Mouse (Mus musculus): ENCODE data around the gene Pxt1. TPM values are rescaled to one million over a fixed set of nuclear protein-coding genes. Genes with fewer than 3 reads are reported as not detected.

Pxt1 gene
- polyA plus RNA-seq, 1 experiment from 2014 or later = not detected

DNA sequence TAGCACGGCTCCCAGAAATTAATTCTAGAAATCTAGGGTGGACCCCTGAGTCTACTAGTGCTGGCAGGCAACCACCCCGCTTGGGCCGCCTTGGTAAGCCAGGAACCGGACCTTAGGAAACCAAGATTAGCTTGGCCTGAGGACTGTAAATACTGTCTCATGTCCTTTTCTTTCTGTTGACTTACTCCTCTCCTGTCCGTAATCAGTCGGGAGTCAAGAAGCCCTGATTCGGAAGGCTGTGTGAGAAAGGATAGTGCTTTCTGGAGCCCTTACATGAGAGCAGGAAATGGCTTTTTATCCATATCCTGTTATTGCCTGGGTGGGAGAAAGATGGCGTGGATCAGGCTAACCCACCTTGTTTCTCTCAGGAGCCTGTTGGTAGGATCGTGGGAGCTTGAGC lies 9.6 kb upstream of the Pxt1 start:
- ATAC-seq (ENCODE audit: low FRiP score, low TSS enrichment) (no peak), DNase-seq (peak; percentile 30)
- WGBS = 25% methylated on average over 9 of the region's 9 CpGs

DNA sequence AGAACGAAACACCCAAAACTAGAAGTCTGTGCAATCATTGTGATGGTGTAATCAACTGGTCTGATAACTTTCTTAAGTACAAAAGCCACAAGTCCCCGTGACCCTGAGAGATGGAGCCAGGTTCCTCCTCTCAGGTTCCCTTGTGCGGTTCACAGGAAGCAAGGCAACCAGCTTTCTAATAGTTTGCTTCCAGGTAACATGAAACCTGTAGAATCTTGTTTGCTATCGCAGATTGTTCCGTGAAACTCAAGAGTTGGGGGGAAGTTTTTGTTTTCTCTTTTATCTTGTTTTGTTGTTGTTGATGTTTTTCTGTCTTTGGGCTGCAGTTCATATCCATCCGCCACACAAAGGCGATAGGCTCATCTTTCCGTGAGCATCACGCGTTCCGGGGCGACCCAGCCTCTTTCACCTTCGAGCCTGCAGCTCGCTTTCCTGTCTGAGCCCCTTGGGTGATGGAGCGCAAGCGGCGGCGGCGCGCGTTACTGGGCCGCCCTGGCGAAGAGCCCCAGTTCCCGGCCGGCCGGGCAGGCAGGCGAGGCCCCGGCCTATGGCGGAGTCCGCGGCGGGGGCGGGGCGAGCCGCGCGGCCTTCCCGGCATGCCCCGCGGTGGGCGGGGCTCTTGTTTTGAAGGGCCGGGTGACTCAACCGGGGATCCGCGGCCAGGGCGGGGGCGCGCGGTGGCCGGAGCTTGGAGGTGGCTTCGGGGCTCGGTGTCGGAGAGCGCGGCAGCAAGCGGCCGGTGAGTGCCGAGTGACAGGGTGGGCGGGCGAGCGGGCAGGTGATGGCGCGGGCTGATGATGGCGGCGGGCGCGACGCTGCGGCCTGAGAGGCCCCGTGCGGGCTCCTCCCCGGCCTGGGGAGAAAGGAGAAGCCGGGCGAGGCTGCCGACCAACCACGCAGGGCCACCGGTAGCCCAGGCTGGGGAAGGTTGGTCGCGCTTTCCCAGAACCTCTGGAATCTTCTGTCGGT lies 8.5 kb upstream of the Pxt1 start, which contains the start of gene Kctd20:
Gene Kctd20 (plus strand): TSS at position 120 of the 969 bp plus-strand sequence.
- peak within 1 kb of the TSS; percentile 88 for H3K9ac ChIP-seq (replicated peaks; ENCODE audit: low read length)
- peaks cover 24% of the 10 kb centered on the region for H3K4me1 ChIP-seq (ENCODE audit: control insufficient read depth, insufficient read depth, low read length)
- H3K36me3 ChIP-seq (ENCODE audit: control insufficient read depth, insufficient read depth, low read length) = no peaks in the 10 kb centered on the region
- peak within 1 kb of the TSS; percentile 98 for H3K27ac ChIP-seq (replicated peaks; ENCODE audit: low read depth, low read length)
- no peaks in the 10 kb centered on the region for H3K27me3 ChIP-seq (ENCODE audit: control insufficient read depth, insufficient read depth, low read length)
- peak within 1 kb of the TSS; percentile 57 for H3K4me3 ChIP-seq (replicated peaks; ENCODE audit: low read depth, low read length)
- H3K4me2 ChIP-seq (ENCODE audit: low read length) = peak within 1 kb of the TSS; percentile 82
- H3K9me3 ChIP-seq (ENCODE audit: control insufficient read depth, low read length) = no peaks in the 10 kb centered on the region
- DNase-seq = peak; percentile 96
- peak; percentile 90 for ATAC-seq (ENCODE audit: low FRiP score, low TSS enrichment)
- 1% methylated on average over 77 of the region's 80 CpGs for WGBS

More for the DNA sequence above, 9.6 kb upstream of the Pxt1 start:
- peak overlapping the region; percentile 88 for H3K9ac ChIP-seq (replicated peaks; ENCODE audit: low read length)
- H3K9me3 ChIP-seq (ENCODE audit: control insufficient read depth, low read length) = no peaks in the 10 kb centered on the region
- peak overlapping the region; percentile 27 for H3K27ac ChIP-seq (replicated peaks; ENCODE audit: low read depth, low read length)
- peaks cover 7% of the 10 kb centered on the region; the same call in 1 of the 2 replicates for H3K36me3 ChIP-seq (ENCODE audit: control insufficient read depth, insufficient read depth, low read length)
- peak overlapping the region; percentile 82 for H3K4me2 ChIP-seq (ENCODE audit: low read length)
- peak overlapping the region; percentile 57 for H3K4me3 ChIP-seq (replicated peaks; ENCODE audit: low read depth, low read length)
- H3K4me1 ChIP-seq (ENCODE audit: control insufficient read depth, insufficient read depth, low read length) = peaks cover 24% of the 10 kb centered on the region
- no peaks in the 10 kb centered on the region for H3K27me3 ChIP-seq (ENCODE audit: control insufficient read depth, insufficient read depth, low read length)

DNA sequence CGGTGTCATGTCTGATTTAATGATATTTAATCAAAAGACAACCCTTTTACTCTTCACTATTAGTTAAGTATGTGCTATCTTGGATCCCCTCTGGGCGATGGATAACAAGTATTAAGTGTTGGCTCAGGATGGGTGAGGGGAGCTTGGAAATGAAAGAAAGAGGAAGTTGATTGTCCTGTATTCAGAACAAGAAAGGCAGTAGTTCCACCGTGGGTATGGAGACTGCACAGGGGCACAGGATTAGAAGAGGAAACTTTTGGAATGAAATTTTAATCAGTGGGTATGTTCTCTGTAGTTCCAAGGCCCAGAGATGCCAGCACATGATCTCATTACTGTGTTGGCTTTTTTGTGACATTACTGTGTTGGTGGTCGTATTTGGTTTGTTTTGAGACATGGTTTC lies 7.1 kb upstream of the Pxt1 start:
- Histone ChIP-seq H3K4me3 (replicated peaks; ENCODE audit: low read depth, low read length) (no peak overlapping the region), H3K36me3 (ENCODE audit: control insufficient read depth, insufficient read depth, low read length) (no peaks in the 10 kb centered on the region), H3K9me3 (ENCODE audit: control insufficient read depth, low read length) (no peaks in the 10 kb centered on the region), H3K4me1 (ENCODE audit: control insufficient read depth, insufficient read depth, low read length) (peaks cover 24% of the 10 kb centered on the region), H3K4me2 (ENCODE audit: low read length) (no peak overlapping the region), H3K9ac (replicated peaks; ENCODE audit: low read length) (no peak overlapping the region), H3K27me3 (ENCODE audit: control insufficient read depth, insufficient read depth, low read length) (no peaks in the 10 kb centered on the region), H3K27ac (replicated peaks; ENCODE audit: low read depth, low read length) (no peak overlapping the region)
- no peak for ATAC-seq (ENCODE audit: low FRiP score, low TSS enrichment)
- WGBS = 83% methylated on average over 4 of the region's 4 CpGs
- DNase-seq = no peak

DNA sequence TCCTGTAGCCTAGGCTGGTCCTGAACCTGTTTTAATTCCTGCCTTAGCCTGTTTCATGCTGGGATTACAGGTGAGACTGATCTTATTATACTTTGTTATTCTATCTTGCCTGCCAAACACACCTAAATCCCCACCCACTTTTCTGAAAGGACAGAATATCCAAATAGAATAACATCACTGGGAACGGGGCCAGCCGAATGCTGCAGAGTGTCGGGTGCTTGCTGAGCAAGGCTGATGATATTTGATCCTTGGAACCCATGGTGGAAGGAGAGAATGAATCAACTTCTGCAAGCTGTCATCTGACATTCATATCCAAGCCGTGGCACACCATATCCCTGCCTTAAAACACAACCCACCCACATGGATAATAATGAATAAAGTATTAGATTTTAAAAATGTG lies 5.0 kb upstream of the Pxt1 start:
- WGBS = 84% methylated on average over 4 of the region's 4 CpGs

DNA sequence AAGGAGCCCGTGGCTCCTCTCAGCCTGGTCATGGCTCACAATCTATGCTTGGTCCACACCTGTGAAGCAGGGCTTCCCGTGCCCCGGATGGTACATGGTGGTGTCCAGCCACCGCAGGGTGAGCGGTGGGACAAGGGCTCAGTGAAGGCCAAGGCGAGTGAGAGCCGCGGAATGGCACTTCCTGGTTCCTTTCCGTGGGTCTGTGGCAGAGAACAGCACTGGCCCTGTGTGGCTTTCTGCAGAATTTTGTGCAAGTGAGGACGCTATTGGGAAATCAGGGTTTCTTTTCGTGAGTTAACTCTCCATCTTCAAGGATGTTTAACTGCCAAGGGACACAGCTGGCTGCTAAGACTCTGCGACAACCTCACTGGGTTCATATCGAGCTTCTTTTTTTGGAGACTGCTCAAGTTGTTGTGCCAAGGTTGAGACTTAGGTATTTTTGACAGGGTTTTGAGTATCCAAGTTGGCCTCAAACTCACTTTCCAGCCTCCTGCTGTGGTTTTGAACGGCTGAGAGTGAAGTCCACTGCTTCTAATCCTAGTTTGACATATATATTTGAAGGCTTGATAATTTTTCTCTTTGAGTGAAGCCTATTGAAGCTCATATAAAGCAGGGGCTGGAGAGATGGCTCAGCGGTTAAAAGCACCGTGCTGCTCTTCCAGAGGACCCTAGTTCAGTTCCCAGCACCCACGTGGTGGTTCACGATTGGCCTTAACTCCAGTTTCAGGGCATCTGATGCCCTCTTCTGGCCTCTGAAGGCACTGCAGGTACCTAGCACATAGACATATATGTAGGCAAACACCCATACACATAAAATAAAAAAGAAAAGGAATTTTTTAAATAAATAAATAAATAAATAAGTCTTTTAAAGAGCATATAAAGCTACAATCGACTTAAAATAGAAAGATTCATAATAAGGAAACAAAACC lies 3.6 kb upstream of the Pxt1 start:
- H3K27me3 ChIP-seq (ENCODE audit: control insufficient read depth, insufficient read depth, low read length) = no peaks in the 10 kb centered on the region
- no peak for ATAC-seq (ENCODE audit: low FRiP score, low TSS enrichment)
- H3K27ac ChIP-seq (replicated peaks; ENCODE audit: low read depth, low read length) = no peak overlapping the region
- 92% methylated on average over 19 of the region's 19 CpGs for WGBS
- no peak overlapping the region for H3K9ac ChIP-seq (replicated peaks; ENCODE audit: low read length)
- no peak overlapping the region for H3K4me3 ChIP-seq (replicated peaks; ENCODE audit: low read depth, low read length)
- peaks cover 8% of the 10 kb centered on the region; the same call in 1 of the 2 replicates for H3K4me1 ChIP-seq (ENCODE audit: control insufficient read depth, insufficient read depth, low read length)
- no peaks in the 10 kb centered on the region for H3K9me3 ChIP-seq (ENCODE audit: control insufficient read depth, low read length)
- H3K36me3 ChIP-seq (ENCODE audit: control insufficient read depth, insufficient read depth, low read length) = no peaks in the 10 kb centered on the region
- no peak for DNase-seq
- H3K4me2 ChIP-seq (ENCODE audit: low read length) = no peak overlapping the region

More for the DNA sequence above, 5.0 kb upstream of the Pxt1 start:
- Histone ChIP-seq H3K36me3 (ENCODE audit: control insufficient read depth, insufficient read depth, low read length) (no peaks in the 10 kb centered on the region), H3K4me1 (ENCODE audit: control insufficient read depth, insufficient read depth, low read length) (peaks cover 15% of the 10 kb centered on the region), H3K4me3 (replicated peaks; ENCODE audit: low read depth, low read length) (no peak overlapping the region), H3K27ac (replicated peaks; ENCODE audit: low read depth, low read length) (no peak overlapping the region), H3K27me3 (ENCODE audit: control insufficient read depth, insufficient read depth, low read length) (no peaks in the 10 kb centered on the region), H3K9ac (replicated peaks; ENCODE audit: low read length) (no peak overlapping the region), H3K9me3 (ENCODE audit: control insufficient read depth, low read length) (no peaks in the 10 kb centered on the region), H3K4me2 (ENCODE audit: low read length) (no peak overlapping the region)
- DNase-seq = no peak
- no peak for ATAC-seq (ENCODE audit: low FRiP score, low TSS enrichment)

DNA sequence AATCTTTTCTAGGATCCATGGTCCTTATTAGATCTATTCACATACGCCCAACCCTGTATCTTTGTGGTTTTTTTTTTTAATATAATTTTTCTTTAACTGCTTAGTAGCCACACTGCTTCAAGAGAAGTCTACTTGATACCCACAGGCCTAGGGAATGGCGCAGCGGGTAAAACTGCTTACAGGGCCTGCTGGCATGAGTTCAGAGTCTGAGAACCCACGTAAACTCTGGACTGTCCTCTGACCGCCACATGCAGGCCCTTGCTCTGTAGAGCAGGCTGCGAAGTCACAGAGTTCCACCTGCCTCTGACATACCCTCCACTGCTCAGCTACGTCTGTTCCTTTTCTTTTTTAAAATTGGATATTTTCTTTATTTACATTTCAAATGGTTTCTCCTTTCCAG lies 841 bp upstream of the Pxt1 start:
- no peaks in the 10 kb centered on the region for H3K27me3 ChIP-seq (ENCODE audit: control insufficient read depth, insufficient read depth, low read length)
- 94% methylated on average over 7 of the region's 7 CpGs for WGBS
- no peaks in the 10 kb centered on the region for H3K4me1 ChIP-seq (ENCODE audit: control insufficient read depth, insufficient read depth, low read length)
- ATAC-seq (ENCODE audit: low FRiP score, low TSS enrichment) (no peak), DNase-seq (no peak)
- H3K9ac ChIP-seq (replicated peaks; ENCODE audit: low read length) = no peak overlapping the region
- H3K4me2 ChIP-seq (ENCODE audit: low read length) = no peak overlapping the region
- H3K4me3 ChIP-seq (replicated peaks; ENCODE audit: low read depth, low read length) = no peak overlapping the region
- no peaks in the 10 kb centered on the region for H3K9me3 ChIP-seq (ENCODE audit: control insufficient read depth, low read length)
- no peaks in the 10 kb centered on the region for H3K36me3 ChIP-seq (ENCODE audit: control insufficient read depth, insufficient read depth, low read length)
- H3K27ac ChIP-seq (replicated peaks; ENCODE audit: low read depth, low read length) = no peak overlapping the region

DNA sequence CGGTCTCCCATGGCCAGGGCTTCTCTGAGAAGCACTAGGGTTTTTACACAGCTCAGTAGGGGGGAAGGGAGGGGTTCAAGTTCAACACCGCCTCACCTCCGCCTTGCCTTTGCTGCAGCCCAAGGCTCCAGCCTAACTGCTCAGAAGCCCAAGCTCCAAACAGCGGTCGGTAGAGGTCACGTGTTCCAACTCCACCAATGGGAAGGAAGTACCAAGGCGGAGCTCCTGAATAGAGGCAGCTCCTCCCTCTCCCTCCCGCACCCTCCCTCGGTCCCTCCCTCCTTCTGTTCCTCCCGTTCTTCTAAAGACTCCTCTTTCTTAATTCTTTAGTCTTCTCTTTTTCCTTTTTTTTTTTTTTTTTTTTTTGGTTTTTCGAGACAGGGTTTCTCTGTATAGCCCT lies 1.5 kb downstream of the Pxt1 start:
- DNase-seq (no peak), ATAC-seq (ENCODE audit: low FRiP score, low TSS enrichment) (no peak)
- no peaks in the 10 kb centered on the region for H3K4me1 ChIP-seq (ENCODE audit: control insufficient read depth, insufficient read depth, low read length)
- no peak overlapping the region for H3K4me2 ChIP-seq (ENCODE audit: low read length)
- WGBS = 77% methylated on average over 10 of the region's 11 CpGs
- no peaks in the 10 kb centered on the region for H3K36me3 ChIP-seq (ENCODE audit: control insufficient read depth, insufficient read depth, low read length)
- no peak overlapping the region for H3K4me3 ChIP-seq (replicated peaks; ENCODE audit: low read depth, low read length)
- H3K9me3 ChIP-seq (ENCODE audit: control insufficient read depth, low read length) = no peaks in the 10 kb centered on the region
- no peak overlapping the region for H3K27ac ChIP-seq (replicated peaks; ENCODE audit: low read depth, low read length)
- no peaks in the 10 kb centered on the region for H3K27me3 ChIP-seq (ENCODE audit: control insufficient read depth, insufficient read depth, low read length)
- no peak overlapping the region for H3K9ac ChIP-seq (replicated peaks; ENCODE audit: low read length)

DNA sequence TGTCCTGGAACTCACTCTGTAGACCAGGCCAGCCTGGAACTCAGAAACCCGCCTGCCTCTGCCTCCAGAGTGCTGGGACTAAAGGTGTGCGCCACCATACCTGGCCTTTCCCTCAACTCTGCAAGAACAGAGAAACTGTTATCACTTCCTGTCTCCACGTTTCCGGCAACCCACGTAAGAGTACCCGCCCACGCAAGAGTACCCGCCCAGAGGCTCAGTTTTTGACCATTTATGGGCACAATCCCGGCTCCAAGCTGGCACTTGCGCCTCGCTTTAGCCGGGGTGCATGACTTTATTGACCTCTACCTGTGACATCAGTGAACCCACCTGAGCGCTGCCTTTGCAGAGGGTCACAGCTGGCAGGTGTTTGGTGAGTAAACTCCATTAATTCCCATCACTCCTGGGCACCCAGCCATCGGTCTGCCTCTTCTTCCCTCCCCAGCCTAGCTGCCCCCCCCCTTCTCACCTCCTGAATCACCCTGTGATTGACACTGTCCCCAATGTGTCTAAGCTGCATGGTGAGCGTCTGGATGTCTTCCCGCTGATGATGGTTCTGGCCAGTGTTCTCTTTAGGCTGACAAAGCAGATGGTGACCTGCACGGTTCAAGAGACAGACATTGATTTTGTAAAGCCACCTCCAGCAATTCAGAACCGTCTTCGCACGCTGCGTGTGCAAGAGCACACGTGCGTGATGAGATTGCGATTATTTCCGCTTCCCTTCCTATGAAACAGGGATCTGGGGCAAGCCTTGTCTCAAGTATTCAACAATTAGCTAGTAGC lies 2.7 kb downstream of the Pxt1 start:
- 94% methylated on average over 25 of the region's 25 CpGs for WGBS
- H3K36me3 ChIP-seq (ENCODE audit: control insufficient read depth, insufficient read depth, low read length) = no peaks in the 10 kb centered on the region
- no peak for ATAC-seq (ENCODE audit: low FRiP score, low TSS enrichment)
- DNase-seq = no peak
- no peak overlapping the region for H3K9ac ChIP-seq (replicated peaks; ENCODE audit: low read length)
- no peaks in the 10 kb centered on the region for H3K27me3 ChIP-seq (ENCODE audit: control insufficient read depth, insufficient read depth, low read length)
- H3K9me3 ChIP-seq (ENCODE audit: control insufficient read depth, low read length) = no peaks in the 10 kb centered on the region
- no peak overlapping the region for H3K4me2 ChIP-seq (ENCODE audit: low read length)
- H3K27ac ChIP-seq (replicated peaks; ENCODE audit: low read depth, low read length) = no peak overlapping the region
- no peak overlapping the region for H3K4me3 ChIP-seq (replicated peaks; ENCODE audit: low read depth, low read length)
- no peaks in the 10 kb centered on the region for H3K4me1 ChIP-seq (ENCODE audit: control insufficient read depth, insufficient read depth, low read length)
